Mouse (Mus musculus) brain, embryonic 14.5 days (tissue): ENCODE measurements at regions not wholly inside any gene's neighbourhood (a gene's known extent, or its start where the extent isn't known, plus 50 kb on each side); places are given as distances from the start of the nearest gene placed in this dataset.

Experiments used
- CTCF ChIP-seq: fragments of 200-500 bp; IDR thresholded peaks from 2 replicates; pipeline ENCODE4 v1.5.1; 2012; ENCODE audit warnings: inconsistent platforms, mild to moderate bottlenecking, moderate library complexity, borderline replicate concordance; ENCODE audit not compliant: insufficient read depth, insufficient read length; ENCODE audit errors: extremely low read depth
- POLR2A ChIP-seq: fragments of 200-500 bp; IDR thresholded peaks from 2 replicates; pipeline ENCODE4 v1.6.1; 2012; ENCODE audit warnings: mild to moderate bottlenecking, inconsistent platforms, borderline replicate concordance; ENCODE audit not compliant: poor library complexity, insufficient read depth, insufficient read length, severe bottlenecking; ENCODE audit errors: extremely low read depth

- TF ChIP-seq CTCF (no peak), POLR2A (no peak)
Observed at GRCm38 (mm10) chrX:12224314-12224713, 64.2 kb upstream of the Bcor start.
